Mouse (Mus musculus) adrenal gland, adult 8-10 months (tissue): ENCODE data around the gene Gm38392. TPM values are rescaled to one million over a fixed set of nuclear protein-coding genes. Genes with fewer than 3 reads are reported as not detected.
"Not testable (repeated sequence)": the region's sequence is repeated elsewhere in the genome, so short reads cannot be mapped to it uniquely, and the experiment has no call there.

Experiments
- DNase-seq: peaks from one replicate; pipeline ENCODE4 v3.0.0; 2022
- total RNA-seq, 4 experiments: library from RNA; stranded (reverse); gene quantifications; 2 replicates each; pipeline ENCODE4 v1.2.4; 2022

Gene Gm38392
- total RNA-seq: 1 to 10 TPM; 1.3 to 3.1 (median 2.3) TPM

GRCm38 (mm10) chr3:88287110-88287509 is at the start of gene Gm38392:
Gene Gm38392 (minus strand): TSS chr3:88287210.
- DNase-seq: no peak

DNA sequence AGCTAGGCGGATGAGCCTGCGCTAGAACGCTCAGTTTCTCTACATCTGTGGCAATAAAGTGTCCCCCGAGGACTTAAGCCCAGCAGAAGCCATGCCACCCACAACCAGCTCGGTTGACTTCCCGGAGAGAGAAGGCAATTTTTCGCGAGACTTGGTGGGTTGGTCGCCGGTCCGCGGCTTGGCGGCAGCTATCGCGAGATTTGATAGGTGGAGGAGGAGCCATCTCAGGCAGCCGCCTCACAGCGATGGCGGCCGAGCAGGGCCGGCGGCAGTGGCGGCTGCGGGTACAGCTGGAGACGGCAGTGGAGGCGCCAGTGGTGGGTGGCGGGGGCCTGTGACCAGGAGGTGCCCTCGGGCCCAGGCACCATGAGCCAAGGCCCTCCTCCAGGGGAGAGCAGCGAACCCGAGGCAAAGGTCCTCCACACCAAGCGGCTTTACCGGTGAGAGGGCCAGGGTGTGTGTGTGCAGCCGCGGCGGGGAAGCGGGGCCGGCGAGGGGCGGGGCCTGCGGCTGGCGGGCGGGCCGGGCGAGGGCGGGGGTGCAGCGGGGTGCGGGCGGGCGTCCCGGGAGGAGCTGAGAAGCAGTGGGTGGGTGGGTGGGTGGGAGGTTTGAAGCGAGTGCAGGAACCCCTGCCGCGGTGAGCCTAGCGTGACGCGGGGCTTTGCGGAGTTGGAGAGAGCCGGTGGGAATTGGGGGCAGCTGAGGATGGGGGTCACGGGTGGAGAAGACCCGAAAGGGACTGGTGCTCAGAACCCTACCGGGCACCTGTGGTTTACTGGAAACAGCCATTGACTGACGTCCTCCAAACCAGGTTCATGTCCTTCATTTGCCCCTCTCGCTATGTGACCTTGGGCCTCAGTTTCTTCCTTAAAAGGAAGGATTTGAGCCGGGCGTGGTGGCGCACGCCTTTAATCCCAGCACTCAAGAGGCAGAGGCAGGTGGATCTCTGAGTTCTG is 49.3 kb upstream of the Gm38392 start, which contains the start of the genes Tmem79 and Smg5:
Gene Tmem79 (minus strand): TSS at position 91 of the 956 bp plus-strand sequence.
Gene Smg5 (plus strand): TSS at position 203 of the 956 bp plus-strand sequence.
- DNase-seq: peak; percentile 95

DNA sequence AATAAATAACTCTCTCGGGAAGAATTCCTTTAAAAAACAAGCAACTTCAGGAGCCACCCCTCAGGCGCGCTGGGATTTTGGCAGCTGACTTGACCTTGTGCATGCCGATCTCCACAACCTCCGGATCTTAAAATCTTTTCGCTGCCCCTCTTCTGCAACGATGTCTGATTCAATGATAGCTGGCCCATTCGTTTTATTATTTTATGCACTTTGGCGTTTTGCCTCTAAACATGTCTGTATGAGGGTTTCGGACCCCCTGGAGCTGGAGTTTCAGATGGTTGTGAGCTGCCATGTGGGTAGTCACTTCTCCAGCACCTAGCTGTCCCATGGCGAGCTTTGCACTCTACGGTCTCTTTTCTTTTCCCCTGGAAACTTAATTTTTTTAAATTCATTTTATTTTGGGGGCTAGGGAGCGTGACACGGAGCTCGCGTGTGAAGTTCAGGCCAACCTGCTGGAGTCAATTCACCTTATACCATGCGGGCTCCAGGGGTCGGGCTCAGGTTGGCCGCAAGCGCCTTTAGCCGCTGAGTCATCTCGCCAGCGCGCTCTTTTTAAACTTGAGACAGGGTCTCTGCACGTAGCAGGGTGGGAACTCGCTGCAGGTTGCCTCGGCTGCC is 48.5 kb upstream of the Gm38392 start:
- DNase-seq: no peak

- DNase-seq: no peak
Observed at GRCm38 (mm10) chr3:88334902-88335435, 48.0 kb upstream of the Gm38392 start.

GRCm38 (mm10) chr3:88334029-88334658 is 47.1 kb upstream of the Gm38392 start:
- no peak for DNase-seq

DNA sequence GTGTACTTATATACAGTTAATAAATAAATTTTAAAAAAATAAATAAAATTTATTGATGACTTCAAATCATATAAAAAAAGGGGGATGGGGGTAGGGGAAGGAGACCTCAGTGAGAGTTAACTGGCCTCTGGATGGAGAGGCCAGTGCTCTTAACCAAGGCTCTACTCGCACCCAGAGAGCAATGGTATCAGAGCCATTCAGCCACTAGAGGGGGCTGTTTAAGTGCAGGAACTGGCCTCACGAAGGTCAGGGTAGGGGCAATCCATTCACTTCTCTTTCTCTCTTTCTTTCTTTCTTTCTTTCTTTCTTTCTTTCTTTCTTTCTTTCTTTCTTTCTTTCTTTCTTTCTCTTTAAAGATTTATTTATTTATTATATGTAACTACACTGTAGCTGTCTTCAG is 44.3 kb upstream of the Gm38392 start:
- no peak for DNase-seq

DNA sequence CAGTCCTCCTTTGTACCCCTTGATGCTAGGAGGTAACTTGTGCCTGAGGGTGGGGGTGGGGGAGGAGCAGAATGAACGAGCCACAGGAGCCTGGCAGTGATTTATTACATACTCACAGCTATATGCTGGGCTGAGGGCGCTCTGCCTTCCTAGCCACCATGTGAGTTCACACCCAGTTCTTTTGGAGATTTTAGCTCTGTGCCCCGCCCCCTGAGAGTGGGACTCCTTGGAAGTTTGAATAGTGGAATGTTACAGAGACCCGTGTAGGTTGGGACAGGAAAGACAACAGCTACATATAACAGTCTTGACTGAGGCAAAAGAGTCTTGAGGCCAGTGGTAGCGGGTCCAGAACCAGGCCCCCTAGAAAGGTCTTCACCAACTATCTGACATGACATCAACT is 41.9 kb upstream of the Gm38392 start:
- DNase-seq: no peak

- peak; percentile 39 for DNase-seq
Observed at GRCm38 (mm10) chr3:88324951-88325405, 38.0 kb upstream of the Gm38392 start, which contains the start of gene Glmp. Gene Glmp (plus strand): TSS chr3:88325023.

DNA sequence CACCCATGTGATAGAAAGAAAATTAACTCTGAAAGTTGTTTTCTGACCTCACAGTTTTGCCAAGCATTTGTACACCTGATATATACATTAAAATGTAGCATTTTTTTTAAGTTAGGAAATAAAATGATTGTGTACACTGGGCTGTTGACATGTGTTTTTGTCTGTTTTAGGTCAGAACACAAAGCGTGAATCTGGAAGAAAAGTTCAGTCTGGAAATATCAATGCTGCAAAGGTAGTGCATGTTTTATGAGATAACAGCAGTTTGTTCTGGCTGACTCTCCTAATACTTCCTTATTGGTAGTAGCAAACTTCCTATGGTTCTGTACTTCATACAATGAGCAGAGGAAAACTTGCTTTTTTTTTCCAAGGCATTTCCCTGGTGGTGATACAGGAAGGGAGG is 12.2 kb upstream of the Gm38392 start:
- no peak for DNase-seq

DNA sequence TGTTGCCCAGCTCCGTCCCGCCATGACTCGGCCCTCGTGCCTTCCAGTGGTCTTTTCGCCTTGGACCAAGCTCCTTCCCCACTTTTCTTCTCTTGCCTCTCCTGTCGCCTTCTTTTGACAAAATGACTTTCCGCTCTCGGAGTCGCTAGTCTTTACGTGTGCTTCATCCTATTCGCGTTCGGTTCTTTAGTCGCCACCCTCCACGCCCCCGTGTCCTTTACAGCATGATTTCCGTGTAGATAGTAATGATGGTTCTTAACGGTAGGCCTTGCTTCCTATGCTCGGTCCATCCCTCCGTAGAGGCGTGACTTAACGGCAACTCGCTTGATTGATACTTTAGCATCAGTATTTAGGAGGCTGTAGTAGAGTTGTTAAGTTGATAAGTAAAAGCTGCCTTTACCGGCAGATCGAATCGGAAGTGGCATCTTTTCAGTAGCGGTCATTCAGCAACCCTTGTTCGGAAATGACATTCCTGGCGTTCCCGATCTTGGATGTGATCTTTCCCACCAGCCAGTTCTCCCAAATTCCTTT is 10.4 kb upstream of the Gm38392 start:
- DNase-seq: no peak

DNA sequence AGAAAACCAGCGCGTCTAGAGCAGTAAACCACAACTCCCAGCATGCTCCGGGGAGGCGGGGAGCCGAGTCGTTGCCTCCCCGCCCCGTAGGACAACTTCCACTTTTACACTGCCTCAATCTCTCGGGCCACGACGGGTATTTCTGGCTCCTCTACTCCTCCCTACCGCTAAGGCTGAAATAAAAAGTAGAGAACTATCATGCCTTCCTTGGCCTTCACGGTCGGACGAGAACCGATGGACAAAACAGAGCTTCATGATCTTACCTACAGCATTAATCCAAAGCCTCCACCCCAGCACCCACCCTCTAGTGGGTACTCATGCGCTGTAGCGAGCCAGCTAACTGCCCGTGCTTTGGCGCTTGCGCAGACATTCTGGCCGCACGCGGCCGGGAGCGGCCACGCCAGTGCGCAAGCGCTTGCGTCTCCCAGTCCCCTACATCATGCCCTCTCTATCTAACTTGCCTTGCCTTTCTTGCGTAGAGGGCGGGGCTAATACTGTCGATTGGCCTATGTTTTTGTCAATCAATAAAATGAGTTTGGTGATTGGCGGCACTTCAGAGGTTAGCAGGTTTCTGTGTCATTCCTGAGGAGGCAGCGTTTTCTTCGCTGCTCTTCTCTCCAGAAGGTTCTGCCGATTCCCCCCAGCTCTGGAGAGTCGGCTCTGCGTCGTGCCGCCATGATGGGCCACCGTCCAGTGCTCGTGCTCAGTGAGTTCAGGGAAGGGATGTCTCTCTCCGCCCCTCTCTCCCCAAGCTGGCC is 9.7 kb upstream of the Gm38392 start, which contains the start of the genes Tsacc and Cct3:
Gene Tsacc (minus strand): TSS at position 439 of the 758 bp plus-strand sequence.
Gene Cct3 (plus strand): TSS at position 556 of the 758 bp plus-strand sequence.
- DNase-seq: peak; percentile 95

- no peak for DNase-seq
Observed at GRCm38 (mm10) chr3:88296110-88296560, 9.1 kb upstream of the Gm38392 start.

DNA sequence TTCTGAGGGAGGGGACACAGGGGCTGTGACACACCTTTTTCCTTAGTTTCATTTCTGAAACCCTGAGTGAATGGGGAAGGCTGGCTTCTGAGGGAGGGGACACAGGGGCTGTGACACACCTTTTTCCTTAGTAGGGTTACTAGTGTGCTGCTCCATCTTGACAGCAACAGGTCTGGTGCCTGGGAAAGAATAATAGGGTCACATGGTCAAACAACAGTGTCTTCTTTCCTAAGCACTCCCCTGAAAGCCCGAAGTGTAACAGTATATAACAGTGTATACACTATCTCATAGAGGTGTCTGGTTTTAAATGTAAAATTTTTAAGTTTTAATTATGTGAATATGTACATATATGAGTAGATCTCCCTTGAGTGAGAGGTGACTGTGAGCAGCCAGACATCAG is 8.3 kb upstream of the Gm38392 start:
- DNase-seq: not testable (repeated sequence)

GRCm38 (mm10) chr3:88291970-88292369 is 5.0 kb upstream of the Gm38392 start:
- peak; percentile 25 for DNase-seq

GRCm38 (mm10) chr3:88288133-88288713 is 1.2 kb upstream of the Gm38392 start:
- not testable (repeated sequence) for DNase-seq

DNA sequence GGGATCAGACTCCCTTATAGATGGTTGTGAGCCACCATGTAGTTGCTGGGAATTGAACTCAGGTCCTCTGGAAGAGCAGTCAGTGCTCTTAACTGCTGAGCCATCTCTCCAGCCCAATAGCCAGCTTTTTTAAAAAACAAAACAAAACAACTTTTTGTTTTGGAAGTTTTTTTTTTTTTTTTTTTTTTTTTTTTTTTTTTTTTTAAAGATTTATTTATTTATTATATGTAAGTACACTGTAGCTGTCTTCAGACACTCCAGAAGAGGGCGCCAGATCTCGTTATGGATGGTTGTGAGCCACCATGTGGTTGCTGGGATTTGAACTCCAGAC is 1.5 kb downstream of the Gm38392 start:
- not testable (repeated sequence) for DNase-seq

DNA sequence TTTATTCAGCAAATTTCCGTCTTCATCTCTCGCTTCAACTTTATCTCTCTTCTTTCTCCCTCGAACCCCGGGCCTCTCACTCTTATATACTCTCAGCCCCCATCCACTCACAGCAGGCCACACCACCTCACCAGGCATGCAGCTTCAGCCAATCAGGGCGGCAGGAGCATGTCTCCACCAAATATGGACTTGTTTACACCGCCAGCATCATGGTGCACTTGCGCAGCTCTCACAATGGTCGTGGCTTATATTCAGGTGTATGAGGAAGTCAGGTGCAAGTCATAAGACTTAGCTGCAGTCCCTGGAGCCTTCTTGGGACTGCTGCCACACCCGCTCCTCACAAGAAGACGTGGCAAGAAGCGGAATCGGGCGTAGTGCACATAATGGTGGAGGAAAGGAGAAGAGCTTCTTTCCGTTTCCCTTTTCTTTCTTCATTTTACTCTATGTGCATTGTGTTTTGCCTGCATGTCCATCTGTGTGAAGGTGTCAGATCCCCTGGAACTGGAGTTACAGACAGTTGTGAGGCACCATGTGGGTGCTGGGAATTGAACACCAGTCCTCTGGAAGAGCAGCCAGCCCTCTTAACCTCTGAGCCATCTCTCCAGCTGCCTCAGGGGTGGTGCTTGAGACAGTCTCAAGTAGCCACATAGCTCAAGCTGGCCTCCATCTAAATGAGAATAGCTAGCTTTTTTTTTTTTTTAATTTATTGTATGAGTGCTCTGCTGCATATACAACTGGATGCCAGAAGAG is 2.0 kb downstream of the Gm38392 start:
- not testable (repeated sequence) for DNase-seq

DNA sequence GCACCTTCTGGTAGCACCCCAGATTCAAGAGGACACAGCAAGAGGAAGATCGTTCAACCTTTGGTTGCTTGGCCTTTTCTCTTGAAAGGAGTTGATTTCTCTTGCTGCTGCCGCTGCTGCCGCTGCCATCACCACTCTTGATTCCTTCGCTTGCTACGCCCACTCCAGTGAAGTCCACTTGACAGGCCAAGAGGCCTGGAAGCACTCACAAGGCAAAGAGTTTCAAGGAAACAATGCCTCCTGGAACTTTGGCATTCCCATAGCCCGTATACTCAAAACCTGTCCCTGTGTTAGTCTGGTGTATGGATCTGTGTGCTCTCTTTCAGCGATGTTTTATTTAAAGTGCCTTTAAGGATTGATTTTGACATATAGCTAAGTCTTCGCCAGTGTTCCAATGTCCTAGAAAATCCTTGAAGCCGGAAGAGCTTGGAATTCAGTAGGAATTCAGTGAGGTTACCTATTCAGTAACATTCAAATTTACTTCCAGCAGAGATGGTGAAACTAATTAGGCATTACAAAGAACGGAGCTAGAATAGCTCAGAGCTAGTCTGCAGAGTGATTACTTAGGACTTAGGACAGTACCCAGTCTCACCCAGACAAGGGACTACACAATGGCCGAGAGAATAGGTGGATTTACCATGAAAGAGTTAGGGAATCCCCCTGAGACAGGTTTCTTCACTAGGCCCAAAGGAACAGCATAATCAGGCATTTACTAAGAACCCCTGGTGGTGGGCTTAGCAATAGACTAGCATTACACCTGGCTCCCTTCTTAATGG is 5.7 kb downstream of the Gm38392 start:
- DNase-seq: not testable (repeated sequence)

DNA sequence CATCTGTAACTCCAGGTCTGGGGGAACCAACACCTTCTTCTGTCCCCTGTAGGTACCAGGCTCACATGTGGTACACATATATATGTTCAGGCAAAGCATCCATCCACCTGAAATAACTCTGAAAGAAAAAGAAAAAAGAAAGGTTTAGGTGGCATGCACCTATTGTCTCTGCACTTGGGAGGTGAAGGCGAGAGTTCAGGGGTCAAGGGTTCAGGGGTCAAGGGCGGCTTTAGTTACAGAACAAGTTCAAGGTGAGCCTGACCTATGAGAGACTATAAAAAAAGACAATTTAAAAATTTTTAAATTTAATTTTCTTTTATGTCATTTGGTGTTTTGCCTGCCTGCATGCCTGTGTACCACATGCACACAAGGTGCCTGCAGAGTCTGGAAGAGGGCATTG is 7.0 kb downstream of the Gm38392 start:
- DNase-seq: no peak
